16 mouse cellular contexts compared by ENCODE assay signal in genomic region chr6:59445101-59445503, GRCm38 (mm10). TPM values are rescaled to one million over a fixed set of nuclear protein-coding genes. Genes with fewer than 3 reads are reported as not detected.
DNase-seq lines count a peak whose midpoint lies in the region; ATAC-seq and TF ChIP-seq lines count a peak whose summit lies in the region.
"Had no signal": no experiment of that assay in that cellular context is flagged by ENCODE, and none has a peak within 500 bp of the region (broad histone marks: within the 10 kb centered on the region; RNA-seq: fewer than 3 reads in every experiment).

No protein-coding gene starts in this region.

- no peaks in the 10 kb centered on the region for H3K27me3 ChIP-seq in heart, embryonic 10.5 days (ENCODE audit: insufficient read depth, poor library complexity, severe bottlenecking)
- no peaks in the 10 kb centered on the region for H3K27me3 ChIP-seq in midbrain, postnatal 0 days (ENCODE audit: insufficient read depth, low read length)
- H3K27me3 ChIP-seq in midbrain, embryonic 13.5 days = no peaks in the 10 kb centered on the region
- H3K27me3 ChIP-seq in kidney, embryonic 16.5 days (ENCODE audit: insufficient read depth, low read length) = no peaks in the 10 kb centered on the region
- H3K27me3 ChIP-seq: hindbrain, embryonic 12.5 days; liver, embryonic 13.5 days had no signal

- H3K4me1 ChIP-seq in heart, embryonic 10.5 days = no peaks in the 10 kb centered on the region
- H3K4me1 ChIP-seq in midbrain, postnatal 0 days (ENCODE audit: insufficient read depth, low read length) = no peaks in the 10 kb centered on the region
- H3K4me1 ChIP-seq in midbrain, embryonic 13.5 days (replicated peaks) = no peaks in the 10 kb centered on the region
- H3K4me1 ChIP-seq in kidney, embryonic 16.5 days (ENCODE audit: insufficient read depth, low read length) = no peaks in the 10 kb centered on the region
- H3K4me1 ChIP-seq: hindbrain, embryonic 12.5 days; liver, embryonic 13.5 days had no signal

- no peaks in the 10 kb centered on the region for H3K9me3 ChIP-seq in heart, embryonic 10.5 days
- no peaks in the 10 kb centered on the region for H3K9me3 ChIP-seq in midbrain, postnatal 0 days (ENCODE audit: low read length)
- H3K9me3 ChIP-seq in midbrain, embryonic 13.5 days = no peaks in the 10 kb centered on the region
- H3K9me3 ChIP-seq in kidney, embryonic 16.5 days (ENCODE audit: low read length) = no peaks in the 10 kb centered on the region
- H3K9me3 ChIP-seq: hindbrain, embryonic 12.5 days; liver, embryonic 13.5 days had no signal

- H3K27ac ChIP-seq in heart, embryonic 10.5 days = no peak overlapping the region
- no peak overlapping the region for H3K27ac ChIP-seq in midbrain, postnatal 0 days (ENCODE audit: low read depth, low read length)
- H3K27ac ChIP-seq in midbrain, embryonic 13.5 days = no peak overlapping the region
- no peak overlapping the region for H3K27ac ChIP-seq in kidney, embryonic 16.5 days (ENCODE audit: low read length)
- H3K27ac ChIP-seq: hindbrain, embryonic 12.5 days; layer of hippocampus, adult 2 months; liver, embryonic 13.5 days had no signal

- WGBS in heart, embryonic 10.5 days = 74% methylated on average over 3 of the region's 3 CpGs
- WGBS in midbrain, postnatal 0 days = 85% methylated on average over 3 of the region's 3 CpGs
- WGBS in midbrain, embryonic 13.5 days = 88% methylated on average over 3 of the region's 3 CpGs
- 71% methylated on average over 3 of the region's 3 CpGs for WGBS in kidney, embryonic 16.5 days

- no peak for TF ChIP-seq CTCF in midbrain, postnatal 0 days (IDR thresholded peaks at IDR 0.05)

- no peak overlapping the region for H3K4me2 ChIP-seq in midbrain, postnatal 0 days (ENCODE audit: low read depth, low read length, poor library complexity, severe bottlenecking)
- no peak overlapping the region for H3K4me2 ChIP-seq in midbrain, embryonic 13.5 days (replicated peaks)
- no peak overlapping the region for H3K4me2 ChIP-seq in kidney, embryonic 16.5 days (replicated peaks; ENCODE audit: low read depth, low read length)
- H3K4me2 ChIP-seq: hindbrain, embryonic 12.5 days; liver, embryonic 13.5 days had no signal

- DNase-seq in heart, postnatal 4 days = peak; percentile 10
- DNase-seq in heart, embryonic 10.5 days (ENCODE audit: low spot score) = no peak
- peak; percentile 15 for DNase-seq in midbrain, postnatal 0 days (ENCODE audit: low spot score)
- DNase-seq in cerebellum, adult 9-11 months = peak; percentile 66
- DNase-seq: gastrocnemius, postnatal 36 days; kidney, postnatal 10 days; liver, embryonic 13.5 days; midbrain, embryonic 14.5 days; thymus, postnatal 4 days had no signal

- H3K36me3 ChIP-seq in heart, embryonic 10.5 days = no peaks in the 10 kb centered on the region
- no peaks in the 10 kb centered on the region for H3K36me3 ChIP-seq in midbrain, postnatal 0 days (ENCODE audit: insufficient read depth, low read length)
- no peaks in the 10 kb centered on the region for H3K36me3 ChIP-seq in midbrain, embryonic 13.5 days
- H3K36me3 ChIP-seq in kidney, embryonic 16.5 days (ENCODE audit: insufficient read depth, low read length) = no peaks in the 10 kb centered on the region
- H3K36me3 ChIP-seq: hindbrain, embryonic 12.5 days; liver, embryonic 13.5 days had no signal

- no peak overlapping the region for H3K9ac ChIP-seq in midbrain, postnatal 0 days (replicated peaks; ENCODE audit: low read length, poor library complexity, severe bottlenecking)
- H3K9ac ChIP-seq in midbrain, embryonic 13.5 days (replicated peaks) = no peak overlapping the region
- H3K9ac ChIP-seq in kidney, embryonic 16.5 days (replicated peaks; ENCODE audit: low read length) = no peak overlapping the region
- H3K9ac ChIP-seq: hindbrain, embryonic 12.5 days; liver, embryonic 13.5 days had no signal

- no peak for ATAC-seq in midbrain, postnatal 0 days (ENCODE audit: low FRiP score)
- no peak for ATAC-seq in midbrain, embryonic 13.5 days
- ATAC-seq in inflammation-experienced regulatory T-cells, adult 6 months = no peak
- no peak for ATAC-seq in kidney, embryonic 16.5 days (ENCODE audit: low FRiP score, low TSS enrichment)
- ATAC-seq: forebrain, embryonic 14.5 days; intestine, embryonic 16.5 days had no signal

- H3K4me3 ChIP-seq in heart, embryonic 10.5 days = no peak overlapping the region
- H3K4me3 ChIP-seq in midbrain, postnatal 0 days (ENCODE audit: low read depth, low read length) = no peak overlapping the region
- no peak overlapping the region for H3K4me3 ChIP-seq in midbrain, embryonic 13.5 days (replicated peaks)
- H3K4me3 ChIP-seq in kidney, embryonic 16.5 days (ENCODE audit: low read length) = no peak overlapping the region
- H3K4me3 ChIP-seq: hindbrain, embryonic 12.5 days; layer of hippocampus, adult 2 months; liver, embryonic 13.5 days had no signal

RNA-seq across cellular contexts. Expression of gene Gprin3, which starts 19.0 kb away (rescaled TPM):
- 1 to 10 TPM; 2.4 TPM for total RNA-seq in heart, postnatal 4 days (2021)
- 1.8 and 4.3 TPM in 2 replicates for polyA plus RNA-seq in heart, embryonic 10.5 days (2016; fragmentation: Nextera tagmentation; extraction: Ambion mirVana)
- total RNA-seq in midbrain, postnatal 0 days (2014; rRNA removed) = 34.3 and 38.8 TPM in 2 replicates
- 14.3 and 14.6 TPM in 2 replicates for polyA plus RNA-seq in midbrain, postnatal 0 days (2015; fragmentation: Nextera tagmentation; extraction: Ambion mirVana)
- 1.8 and 2.2 TPM in 2 replicates for polyA plus RNA-seq in midbrain, embryonic 13.5 days (2015; fragmentation: Nextera tagmentation; extraction: Ambion mirVana)
- polyA plus RNA-seq in inflammation-experienced regulatory T-cells, adult 6 months (2017; shearing (Covaris generic)) = 10 to 100 TPM; 13.9 to 30.8 (median 18.6) TPM
- 1.7 and 2.4 TPM in 2 replicates for polyA plus RNA-seq in kidney, embryonic 16.5 days (2015; fragmentation: Nextera tagmentation; extraction: Ambion mirVana)
